Mouse (Mus musculus): Measurements from ENCODE around the gene Lmf2.

GRCm38 (mm10) chr15:89396883-89397282, 41.4 kb upstream of the Lmf2 start:
- TF ChIP-seq CTCF (conservative IDR thresholded peaks at IDR 0.05; ENCODE audit: insufficient read depth, insufficient read length, low read depth, low read length) (no peak), POLR2A (IDR thresholded peaks at IDR 0.05; ENCODE audit: low read depth, low read length) (no peak)

Measured in kidney, adult 2 months (tissue).